Mouse (Mus musculus) olfactory bulb, adult 2 months (tissue): ENCODE data around the gene Tlcd2.

Experiments used
- CTCF ChIP-seq: fragments of 200-500 bp; IDR thresholded peaks from 2 replicates; pipeline ENCODE4 v1.5.1; 2012; ENCODE audit warnings: low read depth, mild to moderate bottlenecking, low read length, moderate library complexity; ENCODE audit not compliant: insufficient read depth
- POLR2A ChIP-seq: fragments of 200-500 bp; IDR thresholded peaks from 2 replicates; pipeline ENCODE4 v1.6.1; 2012; ENCODE audit warnings: mild to moderate bottlenecking, low read depth, low read length, moderate library complexity; ENCODE audit not compliant: insufficient read depth

DNA sequence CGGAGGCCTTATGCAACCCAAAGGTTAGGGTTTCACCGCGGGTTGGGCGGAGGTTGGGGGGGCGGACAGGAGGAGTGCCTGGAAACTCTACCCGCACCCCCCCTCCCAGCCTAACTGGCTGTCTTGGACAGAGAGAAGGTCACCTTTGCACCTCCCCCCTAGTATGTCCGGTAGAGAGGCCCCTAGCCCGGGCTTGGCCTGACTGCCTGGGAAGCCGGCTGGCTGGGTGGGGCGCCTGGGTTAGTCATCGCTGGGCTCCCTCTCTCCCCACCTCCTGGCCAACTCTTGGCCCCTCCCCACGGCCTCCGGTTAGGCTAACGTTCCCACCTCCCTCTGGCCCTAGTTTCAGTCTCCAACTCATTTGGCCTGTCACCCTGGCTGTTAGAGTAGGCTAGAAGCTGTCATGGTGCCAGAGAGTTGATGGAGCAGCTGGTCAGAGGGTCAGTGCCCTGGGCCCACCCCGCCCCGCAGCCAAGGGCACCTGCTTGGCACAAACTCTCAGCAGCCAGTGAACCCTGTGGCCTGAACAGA lies 803 bp downstream of the Tlcd2 start:
- no peak for TF ChIP-seq CTCF
- no peak for TF ChIP-seq POLR2A
